7 mouse cellular contexts compared by ENCODE assay signal in the genomic region with DNA sequence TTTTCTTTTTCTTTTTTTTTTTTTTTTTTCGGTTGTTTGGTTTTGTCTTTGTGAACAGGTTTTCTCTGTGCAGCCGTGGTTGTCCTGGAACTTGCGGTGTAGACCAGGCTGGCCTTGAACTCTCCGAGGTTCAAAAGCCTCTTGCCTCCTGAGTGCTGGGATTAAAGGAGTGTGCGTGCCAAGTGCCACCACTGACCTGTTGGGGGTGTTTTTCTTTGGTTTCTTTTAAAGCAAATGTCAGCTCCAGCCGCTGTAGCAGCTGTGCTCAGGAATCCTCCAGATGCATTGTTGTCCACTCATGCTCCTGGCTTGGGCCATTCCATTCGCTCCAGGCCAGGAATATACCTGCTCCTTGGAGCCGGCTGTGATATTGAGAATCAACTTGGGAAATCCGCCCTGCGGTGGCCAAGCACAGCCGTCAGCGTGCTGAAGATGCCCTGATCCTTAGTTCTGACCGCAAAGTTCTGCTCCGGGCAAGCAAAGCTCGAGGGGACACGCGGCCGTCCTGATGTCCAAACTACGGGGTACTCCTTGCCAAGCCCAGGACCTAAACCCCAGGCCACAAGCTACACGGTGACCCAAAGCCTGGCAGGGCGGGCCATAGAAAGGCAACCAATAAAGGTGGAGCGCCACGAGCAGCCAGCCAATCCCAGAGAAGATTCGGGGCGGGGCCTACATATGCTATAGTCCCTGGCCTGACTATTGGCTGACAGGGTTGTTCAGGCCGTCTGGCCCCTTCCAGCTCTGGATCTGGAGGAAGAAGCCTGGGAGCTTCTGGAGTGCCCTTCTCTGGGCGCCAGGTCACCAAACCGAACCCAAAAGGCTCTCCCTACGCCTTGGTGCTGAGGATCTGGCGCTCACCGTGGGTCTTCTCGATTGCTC. TPM values are rescaled to one million over a fixed set of nuclear protein-coding genes. Genes with fewer than 3 reads are reported as not detected.
DNase-seq lines count a peak whose midpoint lies in the region; ATAC-seq and TF ChIP-seq lines count a peak whose summit lies in the region.

No protein-coding gene starts in this region.

- no peak overlapping the region for H3K27ac ChIP-seq in bone marrow macrophage, adult 2 months (ENCODE audit: insufficient read depth, low read depth, low read length)
- H3K27ac ChIP-seq in intestine, embryonic 14.5 days (ENCODE audit: low read depth), result 0 out of 2 replicates have a peak overlapping the region, but pooled peaks have one; percentile 51

- peak; percentile 73 for DNase-seq in embryo, embryonic 9.5 days (ENCODE audit: extremely low spot score)
- peak; percentile 49 to 69 for DNase-seq in gastrocnemius, postnatal 36 days
- peak; percentile 74 for DNase-seq in intestine, embryonic 14.5 days (ENCODE audit: low spot score)
- peak; percentile 31 to 53 for DNase-seq in left cerebral cortex, postnatal 36 days (ENCODE audit: low spot score in 2 of 2)
- peak; percentile 20 to 44 for DNase-seq in right cerebral cortex, postnatal 36 days (ENCODE audit: low spot score in 2 of 2)

- no peaks in the 10 kb centered on the region for H3K36me3 ChIP-seq in intestine, embryonic 14.5 days (ENCODE audit: control insufficient read depth, insufficient read depth, low read length)

- TF ChIP-seq CTCF in bone marrow macrophage, adult 2 months (IDR thresholded peaks at IDR 0.05; ENCODE audit: low read depth, low read length), result peak; percentile 9; the same call in 1 of the 2 replicates

- no peak overlapping the region for H3K9ac ChIP-seq in intestine, embryonic 14.5 days (ENCODE audit: low read length)

- intact Hi-C loops in gastrocnemius, postnatal 36 days (cut with DNase I), result no loop called here
- intact Hi-C loops in left cerebral cortex, postnatal 36 days (cut with DNase I), result no loop called here

- H3K4me3 ChIP-seq in bone marrow macrophage, adult 2 months (ENCODE audit: insufficient read depth, low read length), result peak overlapping the region; percentile 63
- peak overlapping the region; percentile 25 for H3K4me3 ChIP-seq in intestine, embryonic 14.5 days (ENCODE audit: low read depth, low read length)

- 0 out of 2 replicates have a peak, but pooled peaks cover 2% of the 10 kb centered on the region for H3K4me1 ChIP-seq in bone marrow macrophage, adult 2 months (ENCODE audit: control insufficient read depth, insufficient read depth, low read length)
- 0 out of 2 replicates have a peak, but pooled peaks cover 6% of the 10 kb centered on the region for H3K4me1 ChIP-seq in intestine, embryonic 14.5 days (replicated peaks; ENCODE audit: control insufficient read depth, insufficient read depth, low read length)

- peak overlapping the region; percentile 40 for H3K4me2 ChIP-seq in intestine, embryonic 14.5 days (ENCODE audit: low read length)

- ATAC-seq in intestine, embryonic 14.5 days (replicated peaks; ENCODE audit: low FRiP score, low TSS enrichment, low read depth), result peak; percentile 92
- ATAC-seq in megakaryocyte-erythroid progenitor cell, adult 5-6 weeks (replicated peaks; ENCODE audit: low FRiP score, low TSS enrichment, poor library complexity, severe bottlenecking), result peak; percentile 100

- peak; percentile 15; the same call in 1 of the 2 replicates for TF ChIP-seq POLR2A in bone marrow macrophage, adult 2 months (IDR thresholded peaks at IDR 0.05; ENCODE audit: borderline replicate concordance, low read depth, low read length)

- 0 out of 2 replicates have a peak, but pooled peaks cover 2% of the 10 kb centered on the region for H3K9me3 ChIP-seq in intestine, embryonic 14.5 days (ENCODE audit: control insufficient read depth, low read length)

- 60% methylated on average over 32 of the region's 32 CpGs for WGBS in intestine, embryonic 14.5 days

- H3K27me3 ChIP-seq in intestine, embryonic 14.5 days (replicated peaks; ENCODE audit: control insufficient read depth, insufficient read depth, low read length), result no peaks in the 10 kb centered on the region

RNA-seq across cellular contexts. Expression of a gene that starts 58.0 kb away (rescaled TPM):
- polyA plus RNA-seq in bone marrow macrophage, adult 2 months (2012; ENCODE audit: insufficient read depth, insufficient read length, missing spikeins), result 5.2 and 7.2 TPM in 2 replicates
- 10 to 100 TPM in 1 of 2 experiments, 1 to 10 TPM in 1; 8.2 to 13.0 TPM for total RNA-seq in gastrocnemius, postnatal 36 days (2021)
- polyA plus RNA-seq in intestine, embryonic 14.5 days (2014; fragmentation: Nextera tagmentation; extraction: Ambion mirVana), result 29.7 and 32.2 TPM in 2 replicates
- 100 to 1,000 TPM; 138 to 142 TPM for total RNA-seq in left cerebral cortex, postnatal 36 days (2021)
- total RNA-seq in megakaryocyte-erythroid progenitor cell, adult 5-6 weeks (2014; fragmentation: Nextera tagmentation), result 37.3 and 54.5 TPM in 2 replicates
- total RNA-seq in megakaryocyte-erythroid progenitor cell, adult 5-6 weeks (2017), result 28.0 and 41.4 TPM in 2 replicates
